Mouse (Mus musculus) intestine, postnatal 0 days (tissue): ENCODE measurements around the gene Slc38a8. TPM values are rescaled to one million over a fixed set of nuclear protein-coding genes. Genes with fewer than 3 reads are reported as not detected.

Experiments used
- ATAC-seq: fragments of 200-750 bp; cut with Nextera tagmentation; 2 replicates; pipeline ENCODE4 v1.8.0; 2017; ENCODE audit warnings: mild to moderate bottlenecking, moderate TSS enrichment, moderate library complexity
- H3K27ac ChIP-seq: fragments of 300-500 bp; sonication (generic); 2 replicates; pipeline ENCODE4 v1.5.1; 2014; ENCODE audit warnings: mild to moderate bottlenecking, low read depth, low read length, moderate library complexity
- H3K27me3 ChIP-seq: fragments of 300-500 bp; sonication (generic); replicated peaks from 2 replicates; pipeline ENCODE4 v1.6.1; 2014; ENCODE audit warnings: low read length, mixed read lengths; ENCODE audit not compliant: control insufficient read depth, insufficient read depth
- H3K36me3 ChIP-seq: fragments of 300-500 bp; sonication (generic); 2 replicates; pipeline ENCODE4 v1.6.1; 2014; ENCODE audit warnings: mild to moderate bottlenecking, moderate library complexity; ENCODE audit not compliant: control insufficient read depth, insufficient read depth
- H3K4me1 ChIP-seq: fragments of 300-500 bp; sonication (generic); replicated peaks from 2 replicates; pipeline ENCODE4 v1.6.1; 2014; ENCODE audit warnings: antibody characterized with exemption, low read length, mixed read lengths; ENCODE audit not compliant: control insufficient read depth, insufficient read depth
- H3K4me2 ChIP-seq: fragments of 300-500 bp; sonication (generic); replicated peaks from 2 replicates; pipeline ENCODE4 v1.6.1; 2014; ENCODE audit warnings: low read depth, mild to moderate bottlenecking, moderate library complexity
- H3K4me3 ChIP-seq: fragments of 300-500 bp; sonication (generic); 2 replicates; pipeline ENCODE4 v1.5.1; 2014; ENCODE audit warnings: low read depth, low read length
- H3K9ac ChIP-seq: fragments of 300-500 bp; sonication (generic); 2 replicates; pipeline ENCODE4 v1.6.1; 2014; ENCODE audit warnings: mild to moderate bottlenecking, low read depth, low read length
- H3K9me3 ChIP-seq: fragments of 300-500 bp; sonication (generic); 2 replicates; pipeline ENCODE4 v1.6.1; 2016; ENCODE audit warnings: mixed run types; ENCODE audit not compliant: control insufficient read depth
- CTCF ChIP-seq: sonication (generic); IDR thresholded peaks from 2 replicates; pipeline ENCODE4 v1.5.1; 2016; ENCODE audit warnings: low read depth, mild to moderate bottlenecking, control low read depth, antibody characterized with exemption, moderate library complexity
- WGBS: fragments of 180-500 bp; shearing (Covaris S2); extraction: QIAGEN DNeasy Blood & Tissue Kit; methylation state at CpG from one replicate; pipeline ENCODE4 v1.1.7; 2014; 5-methylcytosine and 5-hydroxymethylcytosine counted together
- polyA plus RNA-seq: library from polyadenylated mRNA; unstranded; fragments of >200 nt; fragmentation: Nextera tagmentation; extraction: Ambion mirVana; gene quantifications from 2 replicates; pipeline ENCODE4 v1.2.1, GENCODE M21; 2015

Slc38a8 gene
- polyA plus RNA-seq, 1 experiment from 2014 or later, result 0.07 TPM

DNA sequence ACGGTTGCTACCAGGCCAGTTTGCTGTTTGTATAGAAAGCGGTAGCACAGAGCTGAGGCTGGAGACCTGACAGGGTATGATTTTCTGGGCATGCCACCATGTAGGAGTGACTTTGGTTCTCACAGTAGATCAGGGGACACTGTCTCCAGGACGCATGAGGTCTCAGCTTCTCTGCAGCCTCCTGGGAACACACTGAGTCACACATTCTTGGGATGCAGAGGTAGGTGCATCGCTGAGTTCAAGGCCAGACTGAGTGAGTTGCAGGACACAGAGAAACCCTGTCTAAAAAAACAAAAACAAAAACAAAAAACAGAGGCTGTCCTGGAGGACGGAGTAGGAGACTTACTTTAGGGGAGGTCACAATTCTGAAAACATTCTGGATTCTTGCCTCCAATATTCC lies 48.6 kb downstream of the Slc38a8 start:
- Histone ChIP-seq H3K27me3 (peaks cover 16% of the 10 kb centered on the region), H3K9me3 (no peaks in the 10 kb centered on the region), H3K4me2 (no peak overlapping the region), H3K36me3 (no peaks in the 10 kb centered on the region), H3K9ac (no peak overlapping the region), H3K27ac (no peak overlapping the region), H3K4me3 (no peak overlapping the region), H3K4me1 (no peaks in the 10 kb centered on the region)
- TF ChIP-seq CTCF, result no peak
- no peak for ATAC-seq
- WGBS, result 89% methylated on average over 5 of the region's 5 CpGs

GRCm38 (mm10) chr8:119451131-119451530 lies 50.4 kb downstream of the Slc38a8 start:
- ATAC-seq, result no peak
- H3K9ac ChIP-seq, result no peak overlapping the region
- no peak overlapping the region for H3K27ac ChIP-seq
- no peaks in the 10 kb centered on the region for H3K36me3 ChIP-seq
- H3K4me2 ChIP-seq, result no peak overlapping the region
- no peak for TF ChIP-seq CTCF
- no peaks in the 10 kb centered on the region for H3K4me1 ChIP-seq
- 88% methylated on average over 4 of the region's 4 CpGs for WGBS
- H3K27me3 ChIP-seq, result peaks cover 26% of the 10 kb centered on the region
- no peak overlapping the region for H3K4me3 ChIP-seq
- no peaks in the 10 kb centered on the region for H3K9me3 ChIP-seq

- Histone ChIP-seq H3K27ac (no peak overlapping the region), H3K4me1 (no peaks in the 10 kb centered on the region; the same call in 1 of the 2 replicates), H3K4me2 (no peak overlapping the region), H3K27me3 (peaks cover 26% of the 10 kb centered on the region), H3K4me3 (no peak overlapping the region), H3K36me3 (peaks cover 11% of the 10 kb centered on the region; the same call in 1 of the 2 replicates), H3K9me3 (no peaks in the 10 kb centered on the region), H3K9ac (no peak overlapping the region)
- TF ChIP-seq CTCF, result no peak
- ATAC-seq, result no peak
- 81% methylated on average over 12 of the region's 12 CpGs for WGBS
Measured at GRCm38 (mm10) chr8:119449627-119450026, 51.9 kb downstream of the Slc38a8 start.

- Histone ChIP-seq H3K36me3 (peaks cover 23% of the 10 kb centered on the region), H3K27ac (no peak overlapping the region), H3K27me3 (peaks cover 26% of the 10 kb centered on the region), H3K9ac (no peak overlapping the region), H3K9me3 (no peaks in the 10 kb centered on the region), H3K4me3 (peak overlapping the region; percentile 51; the same call in 1 of the 2 replicates), H3K4me2 (peak overlapping the region; percentile 99; the same call in 1 of the 2 replicates), H3K4me1 (no peaks in the 10 kb centered on the region; the same call in 1 of the 2 replicates)
- no peak for TF ChIP-seq CTCF
- no peak for ATAC-seq
- 13% methylated on average over 17 of the region's 17 CpGs for WGBS
Measured at GRCm38 (mm10) chr8:119447781-119448170, 53.7 kb downstream of the Slc38a8 start.

GRCm38 (mm10) chr8:119446990-119447780 lies 54.3 kb downstream of the Slc38a8 start:
- H3K4me3 ChIP-seq, result peak overlapping the region; percentile 51
- ATAC-seq, result no peak
- H3K27ac ChIP-seq, result no peak overlapping the region
- H3K36me3 ChIP-seq, result peaks cover 29% of the 10 kb centered on the region
- no peaks in the 10 kb centered on the region; the same call in 1 of the 2 replicates for H3K4me1 ChIP-seq
- H3K9ac ChIP-seq, result peak overlapping the region; percentile 37; the same call in 1 of the 2 replicates
- H3K9me3 ChIP-seq, result no peaks in the 10 kb centered on the region
- WGBS, result 1% methylated on average over 37 of the region's 80 CpGs
- peak overlapping the region; percentile 99 for H3K4me2 ChIP-seq
- peaks cover 26% of the 10 kb centered on the region for H3K27me3 ChIP-seq
- no peak for TF ChIP-seq CTCF

DNA sequence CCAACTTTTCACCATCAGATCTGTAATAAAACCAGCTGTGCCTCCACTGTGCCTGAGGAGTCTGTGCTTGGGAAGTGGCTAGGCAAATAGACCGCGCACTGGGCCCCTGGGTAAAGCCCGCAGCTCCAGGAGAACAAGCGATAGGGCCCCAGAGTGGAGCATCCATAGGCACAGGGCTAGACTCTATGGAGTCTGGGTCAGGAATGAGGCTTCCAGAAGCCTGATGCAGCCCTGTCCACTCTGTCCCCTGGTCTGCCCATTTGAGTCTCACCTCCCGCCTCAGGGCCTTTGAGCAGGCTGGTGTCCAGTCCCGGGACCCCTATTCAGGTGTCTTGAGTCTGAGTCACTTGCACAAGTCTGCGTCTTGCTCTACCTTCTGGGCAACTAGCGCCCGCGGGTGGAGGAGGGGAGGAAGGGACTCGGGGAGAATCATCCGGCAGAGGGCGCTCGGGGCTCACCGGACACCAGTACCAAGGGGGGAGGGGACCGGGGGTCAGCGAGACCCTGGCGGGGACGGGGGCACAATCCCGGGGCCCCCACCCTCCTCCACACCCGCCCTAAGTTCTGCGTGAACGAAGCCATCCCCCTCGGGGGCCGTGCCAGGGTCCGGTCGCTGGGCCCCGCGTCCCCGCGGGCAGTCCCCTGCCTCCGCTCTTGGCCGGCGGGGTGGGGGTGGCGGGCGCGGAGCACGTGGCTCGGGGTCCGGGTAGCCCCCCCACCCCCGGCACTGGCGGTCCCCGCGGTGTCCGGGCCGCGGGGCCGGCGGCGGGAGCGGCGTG lies 55.1 kb downstream of the Slc38a8 start, which contains the start of gene Necab2:
Gene Necab2, plus strand, starts transcription at position 509 of the 779 bp plus-strand sequence.
- H3K4me3 ChIP-seq, result peak within 1 kb of the TSS; percentile 51
- WGBS, result under 1% methylated on average over 30 of the region's 52 CpGs
- no peaks in the 10 kb centered on the region for H3K9me3 ChIP-seq
- ATAC-seq, result peak; percentile 50
- H3K27ac ChIP-seq, result no peak within 1 kb of the TSS
- H3K4me1 ChIP-seq, result peaks cover 2% of the 10 kb centered on the region; the same call in 1 of the 2 replicates
- peaks cover 26% of the 10 kb centered on the region for H3K27me3 ChIP-seq
- H3K36me3 ChIP-seq, result peaks cover 36% of the 10 kb centered on the region
- peak; percentile 91 for TF ChIP-seq CTCF
- H3K9ac ChIP-seq, result peak within 1 kb of the TSS; percentile 37
- peak within 1 kb of the TSS; percentile 99 for H3K4me2 ChIP-seq
